Mouse (Mus musculus): ENCODE data around the gene Clcn1.

The Clcn1 gene

GRCm38 (mm10) chr6:42282865-42283528 is 3.5 kb upstream of the Clcn1 start:
- ChIA-PET CTCF (interaction anchor here in 3 of 4 experiments (0.5 to 0.9 kb wide), 4 partner anchors 42 to 426 kb away, joined by 3 to 6 read pairs (median 3); partner anchors contain the start of gene Fam131b (in 1 of the 3)), POLR2A (interaction anchor here in 2 of 4 experiments (0.7 to 6.1 kb wide), 13 partner anchors 8 to 66 kb away, joined by 3 to 63 read pairs (median 3); partner anchors contain the start of genes Casp2 (in 1 of the 2) and Zyx (in 1 of the 2))

DNA sequence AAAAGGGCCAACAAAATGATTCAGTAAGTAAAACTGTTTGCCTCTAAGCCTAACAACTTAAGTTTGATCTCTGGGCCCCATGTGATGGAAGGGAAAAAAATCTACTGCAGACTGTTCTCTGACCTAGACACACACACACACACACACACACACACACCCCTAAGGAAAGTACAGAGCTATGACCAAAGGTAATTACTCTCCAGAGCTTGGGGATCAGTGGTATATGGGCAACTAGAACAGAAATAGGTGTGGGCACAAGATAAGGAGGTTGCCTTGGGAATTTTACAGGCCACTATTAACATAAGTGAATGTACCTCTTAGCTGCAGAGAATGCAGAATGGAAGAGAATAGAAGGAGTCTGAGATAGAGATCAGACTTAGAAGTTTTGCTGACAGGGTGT is 1.1 kb downstream of the Clcn1 start:
- CTCF ChIA-PET = interaction anchor here in 1 of 4 experiments (0.7 kb wide), 1 partner anchor 37 kb away, joined by 4 read pairs; the partner anchor contains the start of gene Fam131b
- POLR2A ChIA-PET = interaction anchor here in 2 of 4 experiments (0.9 to 6.1 kb wide), 5 partner anchors 9 to 23 kb away, joined by 3 to 63 read pairs (median 4); partner anchors contain the start of gene Casp2 (in 1 of the 2)

- ChIA-PET CTCF (no interaction called here), POLR2A (interaction anchor here in 1 of 4 experiments (1.4 kb wide), 1 partner anchor 16 kb away, joined by 3 read pairs; no protein-coding TSS in a partner anchor)
These were observed 6.8 kb downstream of the Clcn1 start for GRCm38 (mm10) chr6:42293327-42293726.

GRCm38 (mm10) chr6:42295549-42296094 is 9.1 kb downstream of the Clcn1 start:
- ChIA-PET POLR2A (interaction anchor here in 1 of 4 experiments (1.2 kb wide), 2 partner anchors 9 to 24 kb away, joined by 3 to 4 read pairs; partner anchors contain the start of gene Clcn1), CTCF (no interaction called here)

- POLR2A ChIA-PET = interaction anchor here in 2 of 4 experiments (0.9 to 2.9 kb wide), 9 partner anchors 9 to 72 kb away, joined by 3 to 6 read pairs (median 3); partner anchors contain the start of gene Casp2 (in 1 of the 2)
- CTCF ChIA-PET = interaction anchor here in 2 of 4 experiments (1.2 to 2.0 kb wide), 2 partner anchors 25 to 26 kb away, joined by 4 read pairs; partner anchors contain the start of gene Fam131b (in 1 of the 2)
These were observed 12.9 kb downstream of the Clcn1 start for GRCm38 (mm10) chr6:42299362-42299761.

GRCm38 (mm10) chr6:42309816-42310378 is 23.4 kb downstream of the Clcn1 start:
- ChIA-PET POLR2A (interaction anchor here in 2 of 4 experiments (0.8 to 1.5 kb wide), 4 partner anchors 14 to 42 kb away, joined by 3 to 5 read pairs (median 4); partner anchors contain the start of gene Fam131b (in 1 of the 2)), CTCF (interaction anchor here in 3 of 4 experiments (0.5 to 2.4 kb wide), 4 partner anchors 15 to 1765 kb away, joined by 3 to 6 read pairs (median 6); partner anchors contain the start of gene Fam131b (in 2 of the 3))

- ChIA-PET CTCF (interaction anchor here in 3 of 4 experiments (0.5 to 2.4 kb wide), 4 partner anchors 14 to 1765 kb away, joined by 3 to 6 read pairs (median 6); partner anchors contain the start of gene Fam131b (in 2 of the 3)), POLR2A (interaction anchor here in 2 of 4 experiments (0.8 to 1.6 kb wide), 4 partner anchors 14 to 42 kb away, joined by 3 to 5 read pairs (median 4); partner anchors contain the start of gene Fam131b (in 1 of the 2))
These were observed 24.1 kb downstream of the Clcn1 start for GRCm38 (mm10) chr6:42310427-42311053.

DNA sequence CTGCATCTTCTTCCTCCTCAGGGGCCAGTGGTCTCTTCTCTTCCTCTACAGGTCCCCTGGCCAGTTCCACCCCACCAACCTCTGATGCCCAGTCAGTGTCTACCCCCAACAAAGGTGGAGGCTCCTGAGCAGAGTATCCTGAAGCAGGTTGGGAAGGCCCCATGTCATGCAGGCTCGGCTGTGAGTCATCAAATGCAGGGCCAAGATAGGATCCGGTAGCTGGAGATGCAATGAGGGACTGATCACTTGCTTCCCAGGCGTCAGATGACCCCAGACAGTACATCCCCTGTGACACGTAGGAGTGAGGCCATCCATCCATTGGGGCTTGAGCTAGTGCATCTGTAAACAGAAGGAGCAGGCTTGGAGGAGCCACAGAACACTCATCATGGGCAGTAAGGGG is 31.8 kb downstream of the Clcn1 start:
- ChIA-PET CTCF (interaction anchor here in 1 of 4 experiments (1.1 kb wide), 1 partner anchor 31 kb away, joined by 4 read pairs; the partner anchor contains the start of gene Zyx), POLR2A (interaction anchor here in 3 of 4 experiments (0.5 to 1.1 kb wide), 4 partner anchors 10 to 60 kb away, joined by 3 to 4 read pairs (median 4); partner anchors contain the start of gene Zyx (in 1 of the 3))

GRCm38 (mm10) chr6:42323371-42324066 is 37.0 kb downstream of the Clcn1 start:
- POLR2A ChIA-PET = interaction anchor here in 3 of 4 experiments (0.7 to 2.0 kb wide), 5 partner anchors 14 to 408 kb away, joined by 3 to 5 read pairs (median 4); partner anchors contain the start of gene Zyx (in 1 of the 3)
- CTCF ChIA-PET = interaction anchor here in 3 of 4 experiments (0.7 to 2.1 kb wide), 5 partner anchors 14 to 260 kb away, joined by 3 to 18 read pairs (median 5); partner anchors contain the start of gene Zyx (in 1 of the 3)

GRCm38 (mm10) chr6:42324067-42324481 is 37.6 kb downstream of the Clcn1 start:
- CTCF ChIA-PET = interaction anchor here (0.6 to 2.1 kb wide), 24 partner anchors 10 to 364 kb away, joined by 3 to 25 read pairs (median 4); partner anchors contain the start of genes Zyx (in 2 of the 4) and Epha1 (in 1 of the 4)
- POLR2A ChIA-PET = interaction anchor here in 2 of 4 experiments (0.7 to 2.0 kb wide), 7 partner anchors 14 to 447 kb away, joined by 3 to 6 read pairs (median 3); partner anchors contain the start of gene Zyx (in 1 of the 2)

GRCm38 (mm10) chr6:42324482-42325267 is 38.2 kb downstream of the Clcn1 start, which contains the start of gene Fam131b:
Gene Fam131b (minus strand): TSS chr6:42324643.
- ChIA-PET POLR2A (interaction anchor here in 3 of 4 experiments (0.6 to 2.0 kb wide), 13 partner anchors 8 to 446 kb away, joined by 3 to 6 read pairs (median 3); partner anchors contain the start of genes Casp2 (in 1 of the 3), Gstk1 (in 1 of the 3) and Zyx (in 1 of the 3)), CTCF (interaction anchor here (0.6 to 2.1 kb wide), 43 partner anchors 8 to 365 kb away, joined by 3 to 25 read pairs (median 4); partner anchors contain the start of genes Zyx (in 3 of the 4), Epha1 (in 1 of the 4) and Tcaf2 (in 1 of the 4))

DNA sequence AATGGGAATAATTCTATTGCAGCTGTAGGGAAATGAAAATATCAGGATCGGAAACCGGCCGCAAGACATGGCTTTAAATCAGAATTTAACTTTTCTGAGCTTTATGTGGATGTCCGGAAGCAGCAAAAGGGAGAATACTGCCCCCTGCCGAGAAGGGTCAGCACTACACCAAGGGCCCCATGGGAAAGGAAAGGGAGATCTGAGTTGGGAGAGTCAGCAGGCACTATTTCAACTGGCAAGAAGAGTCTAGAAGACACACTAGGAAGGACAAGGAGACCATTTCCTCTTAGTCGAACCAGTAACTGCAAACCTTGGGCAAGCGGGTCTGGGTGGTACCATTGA is 38.8 kb downstream of the Clcn1 start:
- ChIA-PET POLR2A (interaction anchor here in 3 of 4 experiments (0.6 to 2.0 kb wide), 10 partner anchors 8 to 80 kb away, joined by 3 to 6 read pairs (median 3); partner anchors contain the start of genes Casp2 (in 1 of the 3), Gstk1 (in 1 of the 3) and Zyx (in 1 of the 3)), CTCF (interaction anchor here (0.6 to 2.1 kb wide), 40 partner anchors 9 to 320 kb away, joined by 3 to 25 read pairs (median 4); partner anchors contain the start of genes Zyx (in 3 of the 4), Epha1 (in 1 of the 4) and Tcaf2 (in 1 of the 4))

DNA sequence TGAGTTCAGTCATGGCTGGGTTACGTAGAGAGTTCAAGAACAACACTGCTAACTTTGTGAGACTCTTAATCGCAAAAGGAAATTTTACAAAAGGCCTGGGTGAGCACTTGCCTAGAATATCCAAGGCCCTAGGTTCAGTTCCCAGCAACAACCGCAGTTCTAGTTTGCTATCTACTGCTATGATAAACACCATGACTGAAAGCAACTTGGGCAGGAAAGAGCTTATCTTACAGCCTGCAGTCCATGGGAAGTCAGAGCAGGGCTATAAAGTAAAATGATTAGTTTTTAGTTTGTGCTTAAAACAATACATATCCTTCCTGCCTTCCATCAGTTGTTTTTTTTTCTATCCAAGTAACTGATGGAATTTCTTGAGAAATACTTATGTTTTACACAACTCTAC is 40.0 kb downstream of the Clcn1 start:
- POLR2A ChIA-PET = no interaction called here
- CTCF ChIA-PET = no interaction called here

DNA sequence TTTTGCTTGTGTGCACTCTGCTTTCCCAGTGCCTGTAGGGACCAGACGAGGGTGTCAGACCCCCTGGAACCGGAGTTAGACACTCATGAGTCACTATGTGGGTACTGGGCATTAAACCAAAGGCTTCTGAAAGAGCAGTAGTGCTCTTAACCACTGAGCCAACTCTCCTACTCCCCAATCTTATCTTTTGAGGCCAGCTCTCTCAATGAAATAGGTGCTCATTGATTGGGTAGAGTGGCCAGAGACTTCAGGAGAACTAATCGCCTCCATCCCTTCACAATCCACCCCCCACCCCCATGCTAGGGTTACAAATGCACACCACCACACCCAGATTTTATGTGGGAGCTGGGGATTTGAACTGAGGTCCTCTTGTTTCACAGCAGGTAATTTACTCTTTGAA is 42.3 kb downstream of the Clcn1 start:
- ChIA-PET CTCF (interaction anchor here in 1 of 4 experiments (0.7 kb wide), 1 partner anchor 22 kb away, joined by 3 read pairs; no protein-coding TSS in a partner anchor), POLR2A (no interaction called here)

DNA sequence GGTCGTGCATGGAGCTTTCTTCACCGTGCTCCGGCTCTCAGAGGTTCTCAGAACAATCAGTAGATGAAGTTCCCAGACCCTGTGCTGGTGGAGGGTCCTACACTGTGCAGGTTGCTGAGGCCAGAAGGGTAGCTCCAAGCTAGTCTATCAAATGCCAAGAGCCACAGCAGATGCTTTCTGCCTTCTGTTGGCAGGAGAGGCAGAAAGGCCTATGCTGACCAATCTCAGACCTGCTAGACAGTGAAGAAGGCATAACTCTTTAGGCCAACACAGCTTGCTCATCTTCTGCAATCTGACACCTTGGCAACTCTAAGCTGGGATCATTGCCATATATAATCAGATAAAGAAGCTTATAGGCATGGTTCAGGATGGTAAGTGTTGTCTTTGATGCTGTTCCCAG is 43.7 kb downstream of the Clcn1 start:
- ChIA-PET CTCF (interaction anchor here in 2 of 4 experiments (0.6 to 1.2 kb wide), 2 partner anchors 11 to 19 kb away, joined by 3 read pairs; no protein-coding TSS in a partner anchor), POLR2A (no interaction called here)

GRCm38 (mm10) chr6:42330946-42331345 is 44.5 kb downstream of the Clcn1 start:
- POLR2A ChIA-PET = no interaction called here
- CTCF ChIA-PET = interaction anchor here in 1 of 4 experiments (1.3 kb wide), 1 partner anchor 20 kb away, joined by 3 read pairs; no protein-coding TSS in a partner anchor
